Mouse (Mus musculus): ENCODE results near the gene Oxgr1.

DNA sequence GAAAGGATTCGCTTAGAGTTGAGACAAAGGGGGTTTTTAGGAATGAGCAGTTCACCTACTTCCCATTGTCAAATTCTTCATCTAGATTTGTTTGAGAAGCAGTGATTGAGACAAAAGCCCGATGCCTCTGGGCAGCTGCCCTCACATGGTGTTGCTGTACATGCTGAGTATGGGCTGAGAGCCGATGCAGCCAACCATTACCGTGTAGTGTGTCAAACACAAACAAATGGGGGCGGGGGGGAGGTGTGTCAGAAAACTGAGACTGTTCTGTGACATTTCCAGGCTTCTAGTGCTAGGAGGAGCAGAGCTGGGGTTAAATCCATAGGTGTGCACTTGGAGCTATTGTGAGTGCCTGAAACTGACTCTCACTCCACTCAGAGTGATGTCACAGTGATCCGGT is 55.5 kb downstream of the Oxgr1 start:
- TF ChIP-seq MEF2A (IDR thresholded peaks at IDR 0.05; ENCODE audit: extremely low read depth, insufficient replicate concordance, low read depth, low read length, poor library complexity, severe bottlenecking) (no peak), SIN3A (IDR thresholded peaks at IDR 0.05; ENCODE audit: low read length) (no peak), CTCF (IDR thresholded peaks at IDR 0.05 in 2 of 3, conservative IDR thresholded peaks at IDR 0.05 in 1 of 3; ENCODE audit: control insufficient read depth in 1 of 3, insufficient read depth in 1 of 3, low read depth in 2 of 3, low read length in 3 of 3, poor library complexity in 1 of 3, severe bottlenecking in 1 of 3) (no peak), POLR2A (IDR thresholded peaks at IDR 0.05; ENCODE audit: control insufficient read depth in 1 of 2, insufficient read depth in 1 of 2, low read depth in 1 of 2, low read length in 2 of 2, poor library complexity in 1 of 2) (no peak), USF1 (IDR thresholded peaks at IDR 0.05; ENCODE audit: low read depth, low read length) (no peak)

Data from MEL (cell line).